Mouse (Mus musculus) layer of hippocampus, adult 9-11 months (tissue): ENCODE measurements around the gene Vmn1r185.
"Not testable (repeated sequence)": the region's sequence is repeated elsewhere in the genome, so short reads cannot be mapped to it uniquely, and the experiment has no call there.

Experiments used
- DNase-seq: peaks from one replicate; pipeline ENCODE4 v3.0.0; 2022

Gene Vmn1r185

DNA sequence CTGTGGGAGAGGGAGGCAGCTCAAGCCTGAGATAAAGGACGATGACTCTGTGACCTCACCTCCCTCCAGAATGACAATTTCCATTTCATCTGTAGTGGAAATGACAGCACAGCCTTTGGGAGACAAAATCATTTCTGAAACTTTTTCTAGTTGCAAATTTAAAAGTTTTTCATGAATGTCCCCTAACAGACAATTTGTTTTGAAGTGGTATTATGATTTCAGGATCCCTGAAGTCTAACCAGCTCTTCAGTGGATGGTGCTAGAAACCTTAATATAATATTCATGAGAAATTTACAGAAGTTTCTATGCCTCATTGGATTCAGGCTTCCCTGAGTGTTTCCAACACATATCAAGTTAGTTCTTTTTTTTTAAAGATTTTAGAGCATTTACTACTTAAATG, at the start of gene Vmn1r185:
Gene Vmn1r185 (minus strand): TSS at position 101 of the 400 bp plus-strand sequence.
- not testable (repeated sequence) for DNase-seq

DNA sequence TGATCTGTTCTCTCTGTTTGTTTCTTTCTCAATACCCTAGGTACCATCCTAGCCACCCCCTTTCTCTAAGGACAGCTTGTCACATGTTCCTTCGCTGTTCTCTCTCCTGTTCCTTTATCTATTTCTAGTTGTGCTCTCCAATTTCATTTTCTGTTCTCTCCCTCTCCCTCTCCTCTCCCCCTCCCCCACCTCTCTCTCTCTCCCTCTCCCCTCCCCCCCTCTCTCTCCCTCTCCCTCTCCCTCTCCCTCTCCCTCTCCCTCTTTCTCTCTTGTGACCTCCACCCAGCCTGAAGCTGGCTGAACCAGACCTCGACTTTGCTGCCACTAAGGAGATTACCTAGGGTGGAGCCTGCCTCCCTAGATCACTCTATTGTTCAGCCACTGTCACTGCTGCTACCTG, 49.2 kb upstream of the Vmn1r185 start:
- DNase-seq: not testable (repeated sequence)

DNA sequence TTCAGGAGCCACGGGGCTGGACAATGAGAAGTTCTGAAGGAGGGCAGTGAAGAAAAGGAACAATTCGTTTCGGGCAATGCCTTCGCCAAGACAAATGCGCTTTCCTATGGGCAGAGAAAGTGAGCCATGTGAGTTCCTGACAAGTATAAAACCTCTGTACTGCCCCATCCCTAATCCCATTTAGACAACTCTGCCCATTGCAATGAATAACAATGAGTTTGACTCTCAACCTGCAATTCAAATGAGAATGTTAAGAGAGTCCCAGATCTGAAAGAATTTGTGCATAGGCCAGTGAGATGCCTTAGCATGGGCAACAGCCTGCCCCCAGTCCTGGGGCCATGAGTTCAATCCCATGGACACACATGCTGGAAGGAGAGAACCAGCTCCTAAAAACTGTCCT, 47.7 kb upstream of the Vmn1r185 start:
- no peak for DNase-seq

DNA sequence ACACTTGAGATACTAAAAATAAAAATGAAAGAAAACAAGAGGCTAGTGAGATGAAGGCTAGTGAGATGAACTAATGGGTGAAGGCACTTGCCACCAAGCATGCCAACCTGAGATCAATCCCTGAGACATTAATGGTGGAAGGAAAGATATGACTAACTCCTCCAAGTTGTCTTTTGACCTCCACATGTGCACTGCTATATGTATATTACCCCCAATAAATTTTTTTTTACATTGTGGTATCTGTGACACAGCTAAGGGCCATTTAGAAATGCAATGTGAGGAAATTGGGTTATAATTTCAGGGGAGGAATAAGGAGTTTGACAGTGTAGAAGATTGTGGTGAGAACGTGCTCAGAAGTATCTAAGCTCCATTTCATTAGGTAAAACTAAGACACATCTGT, 28.5 kb downstream of the Vmn1r185 start:
- DNase-seq: no peak

DNA sequence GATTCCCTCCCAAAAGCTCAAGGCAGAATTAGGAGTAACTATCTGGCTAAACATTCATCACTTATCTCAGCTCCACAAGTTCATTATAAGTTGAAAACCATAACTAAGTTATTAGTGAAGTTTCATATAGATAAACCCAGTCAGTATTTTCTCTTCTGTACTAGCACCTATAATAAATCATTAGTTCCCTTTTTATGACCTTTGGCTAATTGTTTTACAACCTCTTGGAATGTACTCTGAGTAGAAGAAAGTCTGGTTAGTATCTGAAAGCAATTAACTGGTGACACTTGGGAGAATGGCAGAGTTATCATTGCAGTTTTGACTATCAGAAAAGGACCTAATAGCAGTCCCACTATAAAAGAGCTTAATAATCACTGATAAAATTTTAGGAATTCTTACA, 29.2 kb downstream of the Vmn1r185 start:
- no peak for DNase-seq
